Mouse (Mus musculus) liver, adult 2 months (tissue): ENCODE measurements around the gene Lmntd1.

Source experiments
- CTCF ChIP-seq: fragments of 200-500 bp; IDR thresholded peaks from 2 replicates; pipeline ENCODE4 v1.5.1; 2011; ENCODE audit warnings: low read depth, low read length, control low read depth
- POLR2A ChIP-seq: fragments of 200-500 bp; IDR thresholded peaks from 2 replicates; pipeline ENCODE4 v1.6.1; 2011; ENCODE audit warnings: low read length, control low read depth; ENCODE audit not compliant: insufficient read depth; ENCODE audit errors: extremely low read depth

DNA sequence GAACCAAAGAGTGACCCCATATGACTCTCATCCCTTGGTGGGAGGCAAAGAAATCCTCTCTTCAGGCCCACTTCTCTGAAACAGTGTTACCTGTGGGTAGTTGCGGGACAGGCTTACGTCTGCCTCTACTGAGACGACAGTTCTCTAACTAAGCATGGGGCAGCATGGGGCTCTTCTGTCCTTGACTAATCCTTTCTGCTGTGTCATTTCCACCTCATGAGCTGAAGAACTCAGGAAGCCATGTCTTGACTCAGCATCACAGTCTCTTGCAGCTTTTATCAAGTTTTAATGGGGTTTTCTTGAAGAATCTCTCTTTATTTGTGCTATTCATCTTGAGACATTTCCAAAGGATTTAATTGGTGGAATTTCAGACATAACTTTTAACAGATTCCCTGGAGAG, 61.3 kb downstream of the Lmntd1 start:
- TF ChIP-seq CTCF (no peak), POLR2A (no peak)
